Mouse (Mus musculus) CH12.LX (cell line): ENCODE results near the gene Ddi2. TPM values are rescaled to one million over a fixed set of nuclear protein-coding genes. Genes with fewer than 3 reads are reported as not detected.

Experiments used
- DNase-seq: peaks from one replicate; pipeline ENCODE4 v3.0.0-alpha.2; 2013; ENCODE audit errors: extremely low read depth
- H3K27ac ChIP-seq: 2 replicates; pipeline ENCODE4 v1.5.1; 2012; ENCODE audit warnings: low read depth, mild to moderate bottlenecking, control low read depth, moderate library complexity; ENCODE audit not compliant: insufficient read depth
- H3K27me3 ChIP-seq: replicated peaks from 2 replicates; pipeline ENCODE3; 2012; ENCODE audit warnings: inconsistent platforms
- H3K36me3 ChIP-seq, 2 experiments: replicated peaks in 1 of 2; 2 replicates each; pipeline versions ENCODE3 to v1.6.1; 2012; ENCODE audit warnings: inconsistent platforms in 1 of 2, low read length in 1 of 2, mild to moderate bottlenecking in 1 of 2, mixed read lengths in 1 of 2, moderate library complexity in 1 of 2; ENCODE audit not compliant: control insufficient read depth in 1 of 2, insufficient read depth in 1 of 2
- H3K4me1 ChIP-seq, 2 experiments: 2 replicates each; pipeline ENCODE4 v1.6.1; 2012; ENCODE audit warnings: inconsistent platforms in 1 of 2, moderate library complexity in 1 of 2; ENCODE audit not compliant: insufficient read depth in 2 of 2, control insufficient read depth in 1 of 2
- H3K4me2 ChIP-seq: 2 replicates; pipeline ENCODE4 v1.6.1; 2012; ENCODE audit warnings: low read depth, mild to moderate bottlenecking, control low read depth; ENCODE audit not compliant: poor library complexity, insufficient read depth, severe bottlenecking
- H3K4me3 ChIP-seq, 3 experiments: fragments of 150-350 bp in 1 of 3; sonication (generic) in 1 of 3; replicated peaks in 1 of 3; 2 replicates each; pipeline versions ENCODE3 to v1.5.1; 2011 to 2012; ENCODE audit warnings: low read depth in 2 of 3, low read length in 2 of 3, mild to moderate bottlenecking in 2 of 3, moderate library complexity in 2 of 3, control low read depth in 1 of 3, improper control_type of control experiment in 1 of 3, inconsistent platforms in 1 of 3, mixed read lengths in 1 of 3; ENCODE audit not compliant: poor library complexity in 1 of 3
- H3K79me2 ChIP-seq: replicated peaks from 2 replicates; pipeline ENCODE4 v1.6.1; 2012; ENCODE audit warnings: mild to moderate bottlenecking, moderate library complexity; ENCODE audit not compliant: control insufficient read depth, poor library complexity, insufficient read depth, severe bottlenecking; ENCODE audit errors: extremely low read depth
- H3K9ac ChIP-seq: 2 replicates; pipeline ENCODE4 v1.6.1; 2012; ENCODE audit warnings: low read depth, mild to moderate bottlenecking, control low read depth, moderate library complexity; ENCODE audit not compliant: insufficient read depth
- H3K9me3 ChIP-seq: replicated peaks from 2 replicates; pipeline ENCODE3; 2012; ENCODE audit warnings: low read length, inconsistent platforms, mixed read lengths
- BHLHE40 ChIP-seq: IDR thresholded peaks from 2 replicates; pipeline ENCODE4 v1.6.1; 2011; ENCODE audit warnings: mild to moderate bottlenecking, low read depth, low read length, improper control_type of control experiment
- E2F4 ChIP-seq: IDR thresholded peaks from 2 replicates; pipeline ENCODE4 v1.6.1; 2011; ENCODE audit warnings: low read depth, low read length, improper control_type of control experiment; ENCODE audit not compliant: insufficient replicate concordance
- ELF1 ChIP-seq: IDR thresholded peaks from 2 replicates; pipeline ENCODE4 v1.6.1; 2014; ENCODE audit warnings: low read depth, mild to moderate bottlenecking, inconsistent platforms, low read length, improper control_type of control experiment
- HCFC1 ChIP-seq: IDR thresholded peaks from 2 replicates; pipeline ENCODE4 v1.6.1; 2012; ENCODE audit warnings: low read depth, mild to moderate bottlenecking, inconsistent platforms, low read length, improper control_type of control experiment
- JUN ChIP-seq: IDR thresholded peaks from 2 replicates; pipeline ENCODE4 v1.6.1; 2011; ENCODE audit warnings: low read depth, mild to moderate bottlenecking, low read length, improper control_type of control experiment, moderate library complexity; ENCODE audit not compliant: insufficient read depth
- JUND ChIP-seq: conservative IDR thresholded peaks from 2 replicates; pipeline ENCODE4 v1.6.1; 2011; ENCODE audit warnings: low read depth, low read length, improper control_type of control experiment
- KAT2A ChIP-seq: IDR thresholded peaks from 2 replicates; pipeline ENCODE4 v1.6.1; 2012; ENCODE audit warnings: low read length, improper control_type of control experiment, inconsistent platforms; ENCODE audit not compliant: insufficient replicate concordance
- MAFK ChIP-seq: IDR thresholded peaks from 2 replicates; pipeline ENCODE4 v1.6.1; 2011; ENCODE audit warnings: low read length, improper control_type of control experiment; ENCODE audit not compliant: insufficient replicate concordance
- MAX ChIP-seq: IDR thresholded peaks from 2 replicates; pipeline ENCODE4 v1.6.1; 2011; ENCODE audit warnings: low read length, improper control_type of control experiment
- POLR2AphosphoS2 ChIP-seq: IDR thresholded peaks from 2 replicates; pipeline ENCODE4 v1.6.1; 2011; ENCODE audit warnings: low read depth, low read length, improper control_type of control experiment
- RAD21 ChIP-seq: IDR thresholded peaks from 2 replicates; pipeline ENCODE4 v1.6.1; 2011; ENCODE audit warnings: low read depth, mild to moderate bottlenecking, low read length, improper control_type of control experiment, moderate library complexity
- SMC3 ChIP-seq: IDR thresholded peaks from 2 replicates; pipeline ENCODE4 v1.6.1; 2011; ENCODE audit warnings: low read depth, low read length, improper control_type of control experiment
- ZC3H11A ChIP-seq: IDR thresholded peaks from 2 replicates; pipeline ENCODE4 v1.6.1; 2012; ENCODE audit warnings: low read depth, mild to moderate bottlenecking, inconsistent platforms, low read length, improper control_type of control experiment
- ZKSCAN1 ChIP-seq: IDR thresholded peaks from 2 replicates; pipeline ENCODE4 v1.6.1; 2012; ENCODE audit warnings: low read depth, inconsistent platforms, low read length, improper control_type of control experiment, borderline replicate concordance
- ZMIZ1 ChIP-seq: IDR thresholded peaks from 2 replicates; pipeline ENCODE4 v1.6.1; 2012; ENCODE audit warnings: low read depth, mild to moderate bottlenecking, inconsistent platforms, low read length, improper control_type of control experiment
- ZNF384 ChIP-seq: IDR thresholded peaks from 2 replicates; pipeline ENCODE4 v1.6.1; 2012; ENCODE audit warnings: low read depth, low read length, improper control_type of control experiment, inconsistent platforms
- dilution Hi-C: fragments of 300-500 bp; cut with MboI; formaldehyde crosslinking; loops from 2 replicates; pipeline ENCODE4 v1.14.3; 2020; ENCODE audit warnings: low sequenced_read_pairs; ENCODE audit not compliant: extremely low pct_unique_long_range_greater_than_20kb, extremely low pct_ligation_motif_present
- in situ Hi-C: fragments of 300-500 bp; cut with MboI; formaldehyde crosslinking; loops from 3 replicates; pipeline ENCODE4 v1.14.3; 2019; ENCODE audit warnings: low sequenced_read_pairs, low pct_ligation_motif_present, low pct_unique_long_range_greater_than_20kb, mixed read lengths
- polyA plus RNA-seq: library from polyadenylated mRNA; unstranded; fragments of >175 nt; gene quantifications from 2 replicates; pipeline ENCODE4 v1.2.1, GENCODE M21; 2012; ENCODE audit warnings: low read depth; ENCODE audit not compliant: insufficient read length
- total RNA-seq, 2 experiments: library from RNA; depleted of rRNA; stranded (reverse); fragments of 300-350 nt in 1 of 2; fragments of >200 nt in 1 of 2; gene quantifications; 2 replicates each; pipeline ENCODE4 v1.2.3; 2012 to 2014

The Ddi2 gene
- total and polyA plus RNA-seq, 3 experiments: 18.0 to 37.3 (median 19.9) TPM

DNA sequence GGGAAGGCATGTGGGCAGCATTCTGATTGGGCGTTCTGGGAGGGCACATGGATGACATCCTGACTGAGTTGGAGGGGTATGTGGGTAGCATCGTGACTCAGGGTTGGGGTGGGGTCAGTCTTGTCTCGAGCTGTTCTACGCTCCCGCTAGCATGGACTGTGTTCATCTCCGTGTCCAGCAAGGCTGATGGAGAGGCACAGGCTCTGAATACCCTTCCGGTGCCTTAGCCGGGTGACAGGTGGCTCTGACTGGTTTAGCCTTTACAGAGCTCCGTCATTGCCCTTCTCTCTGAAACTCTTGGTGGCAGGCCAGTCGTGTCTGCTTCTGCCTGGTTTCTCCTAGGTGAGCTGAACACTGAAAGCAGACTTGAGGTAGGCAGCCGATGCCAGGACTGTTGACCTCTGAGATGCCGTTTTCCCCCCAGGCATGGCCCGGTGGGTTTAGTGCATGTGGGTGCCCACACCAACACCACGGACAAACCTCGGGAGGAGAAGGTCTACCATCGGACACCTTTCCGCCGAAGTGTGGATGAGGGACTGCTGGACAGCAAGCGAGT lies 32.2 kb upstream of the Ddi2 start:
- Histone ChIP-seq H3K4me3 (no peak overlapping the region), H3K79me2 (no peaks in the 10 kb centered on the region), H3K36me3 (peaks cover 0 to 5% of the 10 kb centered on the region in 2 experiments), H3K4me2 (no peak overlapping the region), H3K9me3 (peaks cover 3% of the 10 kb centered on the region), H3K9ac (no peak overlapping the region), H3K4me1 (no peaks in the 10 kb centered on the region), H3K27ac (no peak overlapping the region), H3K27me3 (no peaks in the 10 kb centered on the region)
- dilution Hi-C loops (no loop called here), in situ Hi-C loops (no loop called here)
- no peak for DNase-seq
- TF ChIP-seq SMC3: no peak
- TF ChIP-seq BHLHE40: no peak
- no peak for TF ChIP-seq MAFK
- no peak for TF ChIP-seq JUND
- TF ChIP-seq E2F4: no peak
- TF ChIP-seq ZKSCAN1: no peak
- TF ChIP-seq KAT2A: no peak
- no peak for TF ChIP-seq ZNF384
- TF ChIP-seq POLR2AphosphoS2: no peak
- no peak for TF ChIP-seq MAX
- TF ChIP-seq RAD21: no peak

DNA sequence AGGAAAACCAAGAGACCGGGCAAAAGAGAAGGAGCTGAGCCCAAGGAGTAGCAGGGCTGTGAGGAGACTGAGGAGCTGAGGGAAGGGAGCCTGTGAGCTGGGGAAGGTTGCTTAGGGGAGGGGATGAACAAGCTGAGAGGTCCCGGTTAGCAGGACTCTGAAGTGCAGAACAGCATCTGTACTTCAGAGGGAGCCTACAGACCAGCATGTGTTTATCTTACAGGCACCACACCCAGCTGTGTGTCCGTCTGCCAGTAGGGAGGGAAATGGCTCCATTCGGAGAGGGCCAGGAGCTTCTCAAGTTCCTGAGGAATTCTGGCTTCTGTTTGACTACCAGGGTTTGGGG lies 28.8 kb upstream of the Ddi2 start:
- Histone ChIP-seq H3K9me3 (peaks cover 3% of the 10 kb centered on the region), H3K79me2 (no peaks in the 10 kb centered on the region), H3K27ac (no peak overlapping the region), H3K4me3 (no peak overlapping the region), H3K36me3 (no peaks in the 10 kb centered on the region), H3K27me3 (no peaks in the 10 kb centered on the region), H3K9ac (no peak overlapping the region), H3K4me2 (no peak overlapping the region), H3K4me1 (peaks cover 0 to 4% of the 10 kb centered on the region in 2 experiments; a peak in 1 of 4 replicates)
- no peak for DNase-seq
- dilution Hi-C loops (no loop called here), in situ Hi-C loops (no loop called here)
- TF ChIP-seq JUN: no peak

DNA sequence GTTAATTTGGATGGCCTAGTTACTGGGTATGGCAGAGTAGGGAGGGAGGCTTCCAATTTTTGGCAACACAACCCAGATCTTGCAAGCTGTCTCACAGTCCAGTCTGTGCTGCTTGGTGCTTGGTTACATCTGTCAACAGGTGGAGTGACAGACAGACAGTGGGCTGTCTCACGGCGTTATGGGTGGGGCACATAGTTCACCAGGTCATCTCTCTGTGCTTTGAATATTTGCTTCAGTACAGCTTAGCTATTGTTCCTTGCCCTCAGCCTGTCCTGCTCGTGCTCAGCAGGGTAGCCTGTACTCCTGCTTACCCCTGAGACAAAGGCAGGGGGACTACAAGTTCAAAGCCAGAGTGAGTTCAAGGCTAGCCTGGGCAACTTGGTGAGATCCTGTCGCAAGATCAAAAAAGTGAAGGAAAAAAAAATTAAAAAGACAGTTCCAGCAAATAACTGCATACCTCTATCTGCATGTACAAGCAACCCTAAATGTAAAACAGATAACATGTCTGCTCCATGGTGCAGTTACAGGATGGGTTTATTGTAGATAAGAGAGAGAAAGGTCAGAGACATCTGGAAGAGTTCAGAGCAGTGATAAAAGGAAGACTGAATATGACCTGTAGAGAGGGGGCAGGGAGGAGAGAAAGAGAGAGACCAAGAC lies 28.3 kb upstream of the Ddi2 start:
- Histone ChIP-seq H3K79me2 (no peaks in the 10 kb centered on the region), H3K4me2 (no peak overlapping the region), H3K4me1 (peaks cover 0 to 4% of the 10 kb centered on the region in 2 experiments; a peak in 1 of 4 replicates), H3K27ac (no peak overlapping the region), H3K36me3 (no peaks in the 10 kb centered on the region), H3K4me3 (no peak overlapping the region), H3K9me3 (peaks cover 3% of the 10 kb centered on the region), H3K27me3 (no peaks in the 10 kb centered on the region), H3K9ac (no peak overlapping the region)
- no peak for TF ChIP-seq ZKSCAN1
- TF ChIP-seq ZC3H11A: no peak
- TF ChIP-seq ZMIZ1: no peak
- no peak for TF ChIP-seq JUND
- no peak for TF ChIP-seq ELF1
- TF ChIP-seq HCFC1: no peak
- no peak for DNase-seq
- dilution Hi-C loops: no loop called here
- in situ Hi-C loops: no loop called here
